8 mouse cellular contexts compared by ENCODE assay signal in the genomic region with DNA sequence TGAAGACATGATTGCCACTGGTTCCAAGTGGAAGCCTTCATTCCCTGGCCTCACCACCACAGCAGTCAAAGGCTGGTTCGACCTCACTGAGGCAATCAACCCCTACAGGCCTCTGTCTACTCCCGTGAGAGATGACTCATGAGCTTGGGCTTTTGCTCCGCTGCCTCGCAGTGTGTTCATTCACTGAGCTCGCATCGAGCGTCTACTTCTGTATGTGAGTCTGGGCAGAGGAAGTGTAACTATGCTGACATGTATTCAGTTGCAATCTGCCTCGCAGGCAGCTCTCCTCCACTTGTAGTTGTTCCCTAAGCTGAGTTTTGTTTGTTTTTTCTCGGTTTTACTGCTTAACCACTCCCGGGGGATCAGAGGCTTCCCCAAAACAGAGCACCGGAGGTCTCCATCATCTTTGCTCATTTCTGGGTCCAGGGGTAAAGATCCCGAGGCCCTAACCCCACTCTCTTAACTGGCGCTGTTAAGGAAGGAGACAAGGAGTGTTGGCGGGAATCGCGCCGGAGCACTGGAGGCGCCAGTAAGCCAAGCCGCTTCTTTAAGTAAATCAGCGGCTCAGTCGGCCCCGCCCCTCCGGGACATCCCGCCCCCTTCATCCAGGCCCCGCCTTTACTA. TPM values are rescaled to one million over a fixed set of nuclear protein-coding genes. Genes with fewer than 3 reads are reported as not detected.
DNase-seq lines count a peak whose midpoint lies in the region; ATAC-seq lines count a peak whose summit lies in the region.

No protein-coding gene starts in this region.

- peak; percentile 63 for DNase-seq in layer of hippocampus, adult 9-11 months
- DNase-seq in layer of hippocampus, adult 9-10 months (ENCODE audit: low spot score): no peak
- peak; percentile 45 for DNase-seq in R1 (ENCODE audit: low read depth, low spot score)
- DNase-seq in forebrain, embryonic 10.5 days (ENCODE audit: extremely low spot score, low spot score): no peak
- peak; percentile 58 for DNase-seq in heart, postnatal 25 days (ENCODE audit: low spot score)
- peak; percentile 37 for DNase-seq in liver
- peak; percentile 38 for DNase-seq in thymus, postnatal 4 days

- H3K27me3 ChIP-seq in forebrain, embryonic 10.5 days (ENCODE audit: poor library complexity, severe bottlenecking): no peaks in the 10 kb centered on the region
- H3K27me3 ChIP-seq in midbrain, embryonic 16.5 days (ENCODE audit: control insufficient read depth, insufficient read depth, low read depth, low read length): no peaks in the 10 kb centered on the region

- WGBS in forebrain, embryonic 10.5 days: 3% methylated on average over 25 of the region's 25 CpGs
- under 1% methylated on average over 25 of the region's 25 CpGs for WGBS in midbrain, embryonic 16.5 days

- peak overlapping the region; percentile 96 for H3K27ac ChIP-seq in forebrain, embryonic 10.5 days
- H3K27ac ChIP-seq in midbrain, embryonic 16.5 days (ENCODE audit: low read length): peak overlapping the region; percentile 82

- H3K4me1 ChIP-seq in forebrain, embryonic 10.5 days: peaks cover 55% of the 10 kb centered on the region
- peaks cover 34% of the 10 kb centered on the region for H3K4me1 ChIP-seq in midbrain, embryonic 16.5 days (ENCODE audit: control insufficient read depth, insufficient read depth, low read length)

- H3K4me3 ChIP-seq in forebrain, embryonic 10.5 days: peak overlapping the region; percentile 93
- peak overlapping the region; percentile 81 for H3K4me3 ChIP-seq in midbrain, embryonic 16.5 days (ENCODE audit: low read depth, low read length)

- peak overlapping the region; percentile 83 for H3K4me2 ChIP-seq in midbrain, embryonic 16.5 days (ENCODE audit: low read length)

- ATAC-seq in midbrain, embryonic 16.5 days: peak; percentile 33

- no peaks in the 10 kb centered on the region for H3K9me3 ChIP-seq in forebrain, embryonic 10.5 days
- H3K9me3 ChIP-seq in midbrain, embryonic 16.5 days (replicated peaks; ENCODE audit: control insufficient read depth, low read length, poor library complexity, severe bottlenecking): no peaks in the 10 kb centered on the region

- intact Hi-C loops in heart, postnatal 25 days (cut with DNase I): loop anchor here (2.0 to 5.0 kb wide), 3 partner anchors 67 to 322 kb away; no protein-coding TSS in a partner anchor

- H3K9ac ChIP-seq in midbrain, embryonic 16.5 days (ENCODE audit: low read depth, low read length): peak overlapping the region; percentile 82

- H3K36me3 ChIP-seq in forebrain, embryonic 10.5 days (replicated peaks): peaks cover 4% of the 10 kb centered on the region; the same call in 1 of the 2 replicates
- H3K36me3 ChIP-seq in midbrain, embryonic 16.5 days (ENCODE audit: control insufficient read depth, insufficient read depth, low read length): no peaks in the 10 kb centered on the region

RNA-seq across cellular contexts. Expression of a gene that starts 0.6 kb away (rescaled TPM):
- 27.7 and 28.7 TPM in 2 replicates for polyA plus RNA-seq in forebrain, embryonic 10.5 days (2016; fragmentation: Nextera tagmentation; extraction: Ambion mirVana)
- total RNA-seq in heart, postnatal 25 days (2021): 10 to 100 TPM; 10.5 to 13.2 TPM
- 13.3 and 13.6 TPM in 2 replicates for polyA plus RNA-seq in midbrain, embryonic 16.5 days (2015; fragmentation: Nextera tagmentation; extraction: Ambion mirVana)

Comparison
In these comparisons a context has a peak if more than half of its experiments do, and no peak if none do; other contexts are left out.
1. DNase-seq: peak in layer of hippocampus, adult 9-11 months (single experiment), R1 (single experiment), heart, postnatal 25 days (single experiment), liver (single experiment) and thymus, postnatal 4 days (single experiment); none in layer of hippocampus, adult 9-10 months (single experiment) and forebrain, embryonic 10.5 days (single experiment).